Mouse (Mus musculus) MEL (cell line): Measurements from ENCODE around the gene Yeats4. TPM values are rescaled to one million over a fixed set of nuclear protein-coding genes. Genes with fewer than 3 reads are reported as not detected.

Experiments
- DNase-seq: peaks from one replicate; pipeline ENCODE4 v3.0.0; 2011; ENCODE audit warnings: low read depth, low spot score
- H3K27ac ChIP-seq: 2 replicates; pipeline ENCODE4 v1.5.1; 2012; ENCODE audit warnings: low read depth, mild to moderate bottlenecking, control low read depth, low read length, moderate library complexity; ENCODE audit not compliant: control insufficient read depth
- H3K27me3 ChIP-seq, 2 experiments: fragments of 150-350 bp in 1 of 2; sonication (generic) in 1 of 2; 2 replicates each; pipeline ENCODE4 v1.6.1; 2012; ENCODE audit warnings: low read length in 2 of 2, mild to moderate bottlenecking in 2 of 2, improper control_type of control experiment in 1 of 2, moderate library complexity in 1 of 2; ENCODE audit not compliant: insufficient read depth in 2 of 2, control insufficient read depth in 1 of 2
- H3K36me3 ChIP-seq, 2 experiments: 2 replicates each; pipeline ENCODE4 v1.6.1; 2012 to 2014; ENCODE audit warnings: low read length in 2 of 2, improper control_type of control experiment in 1 of 2, inconsistent platforms in 1 of 2, mild to moderate bottlenecking in 1 of 2; ENCODE audit not compliant: insufficient read depth in 2 of 2, control insufficient read depth in 1 of 2
- H3K4me1 ChIP-seq, 2 experiments: fragments of 150-350 bp in 1 of 2; sonication (generic) in 1 of 2; 2 replicates each; pipeline ENCODE4 v1.6.1; 2012; ENCODE audit warnings: low read length in 2 of 2, improper control_type of control experiment in 1 of 2, mild to moderate bottlenecking in 1 of 2; ENCODE audit not compliant: insufficient read depth in 2 of 2, control insufficient read depth in 1 of 2
- H3K4me3 ChIP-seq, 2 experiments: fragments of 150-350 bp in 1 of 2; sonication (generic) in 1 of 2; 2 replicates each; pipeline ENCODE4 v1.5.1; 2012; ENCODE audit warnings: low read depth in 2 of 2, low read length in 2 of 2, mild to moderate bottlenecking in 2 of 2, moderate library complexity in 2 of 2, control low read depth in 1 of 2, improper control_type of control experiment in 1 of 2; ENCODE audit not compliant: control insufficient read depth in 1 of 2, insufficient read depth in 1 of 2
- H3K79me2 ChIP-seq: 2 replicates; pipeline ENCODE4 v1.6.1; 2012; ENCODE audit warnings: mild to moderate bottlenecking, low read length, moderate library complexity; ENCODE audit not compliant: control insufficient read depth, poor library complexity, insufficient read depth
- H3K9ac ChIP-seq: 2 replicates; pipeline ENCODE4 v1.6.1; 2012; ENCODE audit warnings: low read depth, mild to moderate bottlenecking, control low read depth, low read length, moderate library complexity; ENCODE audit not compliant: control insufficient read depth, poor library complexity, severe bottlenecking
- H3K9me3 ChIP-seq: fragments of 150-350 bp; sonication (generic); replicated peaks from 2 replicates; pipeline ENCODE4 v1.6.1; 2012; ENCODE audit warnings: mild to moderate bottlenecking, low read length, improper control_type of control experiment, moderate library complexity; ENCODE audit not compliant: insufficient read depth
- BHLHE40 ChIP-seq: IDR thresholded peaks from 2 replicates; pipeline ENCODE4 v1.6.1; 2012; ENCODE audit warnings: low read depth, mild to moderate bottlenecking, inconsistent platforms, low read length, improper control_type of control experiment, borderline replicate concordance
- CHD1 ChIP-seq: IDR thresholded peaks from 2 replicates; pipeline ENCODE4 v1.6.1; 2012; ENCODE audit warnings: low read depth, mild to moderate bottlenecking, inconsistent platforms, low read length, improper control_type of control experiment
- CHD2 ChIP-seq: IDR thresholded peaks from 2 replicates; pipeline ENCODE4 v1.6.1; 2011; ENCODE audit warnings: low read length, improper control_type of control experiment
- CTCF ChIP-seq, 3 experiments: IDR thresholded peaks in 2 of 3; conservative IDR thresholded peaks in 1 of 3; 2 replicates each; pipeline ENCODE4 v1.5.1; 2011 to 2012; ENCODE audit warnings: low read length in 3 of 3, low read depth in 2 of 3, mild to moderate bottlenecking in 2 of 3, improper control_type of control experiment in 1 of 3, inconsistent platforms in 1 of 3, mixed read lengths in 1 of 3, moderate library complexity in 1 of 3; ENCODE audit not compliant: control insufficient read depth in 1 of 3, insufficient read depth in 1 of 3, poor library complexity in 1 of 3, severe bottlenecking in 1 of 3
- E2F4 ChIP-seq: IDR thresholded peaks from 2 replicates; pipeline ENCODE4 v1.6.1; 2011; ENCODE audit warnings: low read depth, low read length, improper control_type of control experiment, borderline replicate concordance
- ELF1 ChIP-seq: IDR thresholded peaks from 2 replicates; pipeline ENCODE4 v1.6.1; 2014; ENCODE audit warnings: low read depth, mild to moderate bottlenecking, inconsistent platforms, low read length, improper control_type of control experiment, moderate library complexity
- EP300 ChIP-seq, 2 experiments: IDR thresholded peaks; 2 replicates each; pipeline ENCODE4 v1.6.1; 2011; ENCODE audit warnings: improper control_type of control experiment in 2 of 2, low read length in 2 of 2, low read depth in 1 of 2, mild to moderate bottlenecking in 1 of 2
- ETS1 ChIP-seq: IDR thresholded peaks from 2 replicates; pipeline ENCODE4 v1.6.1; 2012; ENCODE audit warnings: low read depth, mild to moderate bottlenecking, inconsistent platforms, low read length, improper control_type of control experiment, moderate library complexity
- GABPA ChIP-seq: IDR thresholded peaks from 2 replicates; pipeline ENCODE4 v1.6.1; 2012; ENCODE audit warnings: low read depth, mild to moderate bottlenecking, inconsistent platforms, low read length, improper control_type of control experiment, moderate library complexity
- GATA1 ChIP-seq: IDR thresholded peaks from 2 replicates; pipeline ENCODE4 v1.6.1; 2011; ENCODE audit warnings: low read depth, low read length, improper control_type of control experiment
- HCFC1 ChIP-seq: IDR thresholded peaks from 2 replicates; pipeline ENCODE4 v1.6.1; 2012; ENCODE audit warnings: low read depth, mild to moderate bottlenecking, inconsistent platforms, low read length, improper control_type of control experiment, moderate library complexity
- JUND ChIP-seq: IDR thresholded peaks from 2 replicates; pipeline ENCODE4 v1.6.1; 2011; ENCODE audit warnings: low read depth, mild to moderate bottlenecking, improper control_type of control experiment, low read length
- KAT2A ChIP-seq: conservative IDR thresholded peaks from 2 replicates; pipeline ENCODE4 v1.6.1; 2012; ENCODE audit warnings: low read depth, low read length, improper control_type of control experiment, inconsistent platforms
- MAFK ChIP-seq: IDR thresholded peaks from 2 replicates; pipeline ENCODE4 v1.6.1; 2011; ENCODE audit warnings: low read depth, mild to moderate bottlenecking, low read length, improper control_type of control experiment, borderline replicate concordance
- MAX ChIP-seq: IDR thresholded peaks from 2 replicates; pipeline ENCODE4 v1.6.1; 2011; ENCODE audit warnings: low read length, improper control_type of control experiment
- MAZ ChIP-seq: IDR thresholded peaks from 2 replicates; pipeline ENCODE4 v1.6.1; 2012; ENCODE audit warnings: low read depth, mild to moderate bottlenecking, inconsistent platforms, low read length, improper control_type of control experiment
- MEF2A ChIP-seq: IDR thresholded peaks from 2 replicates; pipeline ENCODE4 v1.6.1; 2014; ENCODE audit warnings: low read depth, mild to moderate bottlenecking, inconsistent platforms, low read length, improper control_type of control experiment; ENCODE audit not compliant: poor library complexity, insufficient replicate concordance, severe bottlenecking; ENCODE audit errors: extremely low read depth
- MXI1 ChIP-seq: IDR thresholded peaks from 2 replicates; pipeline ENCODE4 v1.6.1; 2011; ENCODE audit warnings: mild to moderate bottlenecking, low read depth, low read length, improper control_type of control experiment
- MYB ChIP-seq: IDR thresholded peaks from 2 replicates; pipeline ENCODE4 v1.6.1; 2011; ENCODE audit warnings: mild to moderate bottlenecking, low read depth, low read length, improper control_type of control experiment
- MYC ChIP-seq: IDR thresholded peaks from 2 replicates; pipeline ENCODE4 v1.6.1; 2011; ENCODE audit warnings: low read depth, mild to moderate bottlenecking, low read length, improper control_type of control experiment, moderate library complexity
- NELFE ChIP-seq: IDR thresholded peaks from 2 replicates; pipeline ENCODE4 v1.6.1; 2011; ENCODE audit warnings: low read depth, low read length, improper control_type of control experiment
- NRF1 ChIP-seq: IDR thresholded peaks from 2 replicates; pipeline ENCODE4 v1.6.1; 2014; ENCODE audit warnings: low read depth, mild to moderate bottlenecking, inconsistent platforms, low read length, improper control_type of control experiment, moderate library complexity; ENCODE audit not compliant: poor library complexity, insufficient read depth, severe bottlenecking
- POLR2A ChIP-seq, 2 experiments: IDR thresholded peaks; 2 replicates each; pipeline ENCODE4 v1.6.1; 2011 to 2012; ENCODE audit warnings: low read length in 2 of 2, mild to moderate bottlenecking in 2 of 2, control low read depth in 1 of 2, improper control_type of control experiment in 1 of 2, low read depth in 1 of 2, moderate library complexity in 1 of 2; ENCODE audit not compliant: control insufficient read depth in 1 of 2, insufficient read depth in 1 of 2, poor library complexity in 1 of 2
- POLR2AphosphoS2 ChIP-seq: IDR thresholded peaks from 2 replicates; pipeline ENCODE4 v1.6.1; 2011; ENCODE audit warnings: low read length, improper control_type of control experiment
- POLR2AphosphoS5 ChIP-seq: IDR thresholded peaks from 2 replicates; pipeline ENCODE4 v1.6.1; 2012; ENCODE audit warnings: low read depth, borderline replicate concordance, mild to moderate bottlenecking, inconsistent platforms, low read length, moderate library complexity, mixed read lengths
- RAD21 ChIP-seq: IDR thresholded peaks from 2 replicates; pipeline ENCODE4 v1.6.1; 2011; ENCODE audit warnings: mild to moderate bottlenecking, low read depth, low read length, improper control_type of control experiment
- RCOR1 ChIP-seq: IDR thresholded peaks from 2 replicates; pipeline ENCODE4 v1.6.1; 2012; ENCODE audit warnings: low read depth, mild to moderate bottlenecking, inconsistent platforms, low read length, improper control_type of control experiment
- SIN3A ChIP-seq: IDR thresholded peaks from 2 replicates; pipeline ENCODE4 v1.6.1; 2012; ENCODE audit warnings: low read length, improper control_type of control experiment, inconsistent platforms
- SMC3 ChIP-seq: IDR thresholded peaks from 2 replicates; pipeline ENCODE4 v1.6.1; 2011; ENCODE audit warnings: low read depth, low read length, improper control_type of control experiment
- TAL1 ChIP-seq: IDR thresholded peaks from 2 replicates; pipeline ENCODE4 v1.6.1; 2012; ENCODE audit warnings: mild to moderate bottlenecking, inconsistent platforms, low read length, moderate library complexity, mixed read lengths
- TBP ChIP-seq: IDR thresholded peaks from 2 replicates; pipeline ENCODE4 v1.8.0; 2011; ENCODE audit warnings: low read depth, low read length, improper control_type of control experiment
- TCF12 ChIP-seq: IDR thresholded peaks from 2 replicates; pipeline ENCODE4 v1.6.1; 2014; ENCODE audit warnings: low read depth, mild to moderate bottlenecking, inconsistent platforms, low read length, improper control_type of control experiment, moderate library complexity
- USF1 ChIP-seq: IDR thresholded peaks from 2 replicates; pipeline ENCODE4 v1.6.1; 2014; ENCODE audit warnings: low read depth, mild to moderate bottlenecking, inconsistent platforms, low read length, improper control_type of control experiment, moderate library complexity
- USF2 ChIP-seq, 2 experiments: IDR thresholded peaks; 2 replicates each; pipeline ENCODE4 v1.6.1; 2011 to 2012; ENCODE audit warnings: improper control_type of control experiment in 2 of 2, low read length in 2 of 2, borderline replicate concordance in 1 of 2, inconsistent platforms in 1 of 2, low read depth in 1 of 2, mild to moderate bottlenecking in 1 of 2; ENCODE audit not compliant: insufficient read depth in 1 of 2
- ZC3H11A ChIP-seq: IDR thresholded peaks from 2 replicates; pipeline ENCODE4 v1.6.1; 2012; ENCODE audit warnings: low read depth, mild to moderate bottlenecking, inconsistent platforms, low read length, improper control_type of control experiment
- ZKSCAN1 ChIP-seq: IDR thresholded peaks from 2 replicates; pipeline ENCODE4 v1.6.1; 2012; ENCODE audit warnings: low read depth, mild to moderate bottlenecking, inconsistent platforms, low read length, improper control_type of control experiment, moderate library complexity
- ZMIZ1 ChIP-seq: IDR thresholded peaks from 2 replicates; pipeline ENCODE4 v1.6.1; 2012; ENCODE audit warnings: low read depth, mild to moderate bottlenecking, inconsistent platforms, low read length, improper control_type of control experiment, moderate library complexity
- ZNF384 ChIP-seq: IDR thresholded peaks from 2 replicates; pipeline ENCODE4 v1.6.1; 2012; ENCODE audit warnings: low read depth, mild to moderate bottlenecking, inconsistent platforms, low read length, improper control_type of control experiment
- polyA plus RNA-seq, 2 experiments: library from polyadenylated mRNA; stranded (reverse) in 1 of 2; unstranded in 1 of 2; fragments of >175 nt in 1 of 2; fragments of >200 nt in 1 of 2; gene quantifications; 2 replicates each; pipeline versions ENCODE4 v1.2.1 to v1.2.4; 2012; ENCODE audit warnings: low replicate concordance in 2 of 2, low read depth in 1 of 2; ENCODE audit not compliant: insufficient read length in 2 of 2, insufficient read depth in 1 of 2, missing spikeins in 1 of 2
- total RNA-seq: library from RNA; depleted of rRNA; stranded (reverse); fragments of 300-350 nt; gene quantifications from 2 replicates; pipeline ENCODE4 v1.2.3, GENCODE M21; 2012

The Yeats4 gene
- total and polyA plus RNA-seq, 3 experiments = 61.8 to 106 TPM; not detected in 1

DNA sequence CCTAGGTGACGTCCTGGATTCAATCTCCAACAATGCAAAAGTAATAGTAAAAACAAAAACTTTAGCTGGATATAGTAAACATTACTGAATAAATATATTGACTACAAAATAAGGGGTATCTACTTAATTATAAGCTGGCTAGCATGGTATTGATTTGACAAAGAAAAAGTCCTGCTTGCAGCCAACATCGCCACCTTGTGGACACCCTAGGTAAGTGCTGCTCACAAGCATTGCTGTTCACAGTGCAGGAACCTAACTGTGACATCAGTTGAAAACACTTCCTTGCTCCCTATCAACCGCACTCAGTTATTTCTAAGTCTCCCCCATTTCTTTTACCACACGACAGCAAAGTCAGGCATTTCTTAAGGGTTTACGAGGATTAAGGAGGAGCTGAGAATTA is 7.5 kb downstream of the Yeats4 start:
- Histone ChIP-seq H3K36me3 (peaks cover 0 to 7% of the 10 kb centered on the region in 2 experiments; a peak in 3 of 4 replicates), H3K27ac (no peak overlapping the region), H3K79me2 (no peaks in the 10 kb centered on the region), H3K9ac (no peak overlapping the region), H3K4me1 (no peaks in the 10 kb centered on the region), H3K4me3 (no peak overlapping the region), H3K27me3 (no peaks in the 10 kb centered on the region), H3K9me3 (no peaks in the 10 kb centered on the region)
- peak; percentile 72 for DNase-seq
- TF ChIP-seq USF1 (no peak), JUND (no peak), NELFE (no peak), POLR2AphosphoS5 (no peak), MYC (0 out of 2 replicates have a peak, but pooled peaks have one; percentile 21), NRF1 (no peak), USF2 (IDR thresholded peaks at IDR 0.05; ENCODE audit: borderline replicate concordance in 1 of 2, insufficient read depth in 1 of 2, low read depth in 1 of 2, low read length in 2 of 2) (no peak), GABPA (no peak), GATA1 (no peak), MXI1 (no peak), ELF1 (no peak), ZNF384 (no peak), HCFC1 (no peak), KAT2A (no peak), CHD2 (no peak), ZKSCAN1 (no peak), RAD21 (peak; percentile 51), CHD1 (no peak), MAZ (no peak), MEF2A (no peak), ZMIZ1 (no peak), RCOR1 (no peak), MAX (no peak), E2F4 (no peak), CTCF (IDR thresholded peaks at IDR 0.05 in 2 of 3, conservative IDR thresholded peaks at IDR 0.05 in 1 of 3; ENCODE audit: control insufficient read depth in 1 of 3, insufficient read depth in 1 of 3, low read depth in 2 of 3, low read length in 3 of 3, poor library complexity in 1 of 3, severe bottlenecking in 1 of 3) (peak; percentile 79 to 97 (median 79)), TAL1 (no peak), MYB (no peak), TBP (0 out of 2 replicates have a peak, but pooled peaks have one; percentile 16), SIN3A (no peak), SMC3 (peak; percentile 51), EP300 (IDR thresholded peaks at IDR 0.05; ENCODE audit: low read depth in 1 of 2, low read length in 2 of 2) (no peak), MAFK (no peak), ZC3H11A (peak; percentile 18; the same call in 1 of the 2 replicates), BHLHE40 (no peak), ETS1 (no peak), POLR2AphosphoS2 (no peak), TCF12 (no peak), POLR2A (IDR thresholded peaks at IDR 0.05; ENCODE audit: control insufficient read depth in 1 of 2, insufficient read depth in 1 of 2, low read depth in 1 of 2, low read length in 2 of 2, poor library complexity in 1 of 2) (no peak)
